Mouse (Mus musculus) midbrain, embryonic 14.5 days (tissue): ENCODE data around the gene Uqcrfs1. TPM values are rescaled to one million over a fixed set of nuclear protein-coding genes. Genes with fewer than 3 reads are reported as not detected.

ENCODE experiments used
- ATAC-seq: fragments of 200-750 bp; cut with Nextera tagmentation; 2 replicates; pipeline ENCODE4 v1.8.0; 2017; ENCODE audit warnings: moderate number of reproducible peaks, moderate library complexity; ENCODE audit not compliant: low FRiP score, low TSS enrichment
- DNase-seq: peaks from one replicate; pipeline ENCODE4 v3.0.0-alpha.2; 2015
- H3K27ac ChIP-seq: fragments of 300-500 bp; sonication (generic); replicated peaks from 2 replicates; pipeline ENCODE4 v1.5.1; 2014; ENCODE audit warnings: mild to moderate bottlenecking, low read depth, low read length, moderate library complexity
- H3K27me3 ChIP-seq: fragments of 300-500 bp; sonication (generic); 2 replicates; pipeline ENCODE4 v1.6.1; 2014; ENCODE audit warnings: low read length, control low read depth, mixed read lengths; ENCODE audit not compliant: control insufficient read depth, insufficient read depth
- H3K36me3 ChIP-seq: fragments of 300-500 bp; sonication (generic); 2 replicates; pipeline ENCODE4 v1.6.1; 2014; ENCODE audit warnings: low read length, control low read depth; ENCODE audit not compliant: control insufficient read depth, insufficient read depth
- H3K4me1 ChIP-seq: fragments of 300-500 bp; sonication (generic); 2 replicates; pipeline ENCODE4 v1.6.1; 2014; ENCODE audit warnings: mild to moderate bottlenecking, antibody characterized with exemption, low read length, control low read depth; ENCODE audit not compliant: control insufficient read depth, insufficient read depth
- H3K4me2 ChIP-seq: fragments of 300-500 bp; sonication (generic); 2 replicates; pipeline ENCODE4 v1.6.1; 2014; ENCODE audit warnings: mild to moderate bottlenecking, low read length, moderate library complexity
- H3K4me3 ChIP-seq: fragments of 300-500 bp; sonication (generic); replicated peaks from 2 replicates; pipeline ENCODE4 v1.5.1; 2014; ENCODE audit warnings: low read depth, low read length
- H3K9ac ChIP-seq: fragments of 300-500 bp; sonication (generic); replicated peaks from 2 replicates; pipeline ENCODE4 v1.6.1; 2014; ENCODE audit warnings: mild to moderate bottlenecking, low read length, moderate library complexity
- H3K9me3 ChIP-seq: fragments of 300-500 bp; sonication (generic); 2 replicates; pipeline ENCODE4 v1.6.1; 2016; ENCODE audit warnings: low read length, control low read depth, mixed read lengths; ENCODE audit not compliant: control insufficient read depth
- WGBS: fragments of 180-500 bp; shearing (Covaris S2); extraction: QIAGEN DNeasy Blood & Tissue Kit; methylation state at CpG from one replicate; pipeline ENCODE4 v1.1.7; 2014; 5-methylcytosine and 5-hydroxymethylcytosine counted together
- polyA plus RNA-seq: library from polyadenylated mRNA; unstranded; fragments of >200 nt; fragmentation: Nextera tagmentation; extraction: Ambion mirVana; gene quantifications from 2 replicates; pipeline ENCODE4 v1.2.1, GENCODE M21; 2014

Uqcrfs1 gene
- polyA plus RNA-seq, 1 experiment from 2014 or later, result 302 TPM

DNA sequence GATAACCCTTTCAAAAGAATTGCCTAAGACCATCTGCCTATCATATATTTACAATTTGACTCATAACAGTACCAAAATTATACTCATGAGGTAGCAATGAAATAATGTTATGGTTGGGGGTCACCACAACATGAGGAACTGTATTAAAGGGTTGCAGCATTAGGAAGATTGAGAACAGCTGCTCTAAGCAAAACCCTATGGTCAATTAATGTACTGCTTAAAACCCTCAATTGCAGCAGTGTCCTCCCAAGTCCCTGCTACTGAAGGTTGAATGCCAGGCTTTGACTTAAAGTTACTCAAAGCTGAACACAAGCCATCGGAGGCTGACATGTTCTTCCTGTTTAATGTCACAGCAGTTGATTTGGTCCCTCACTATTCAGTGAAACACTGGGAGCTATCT lies 15.4 kb upstream of the Uqcrfs1 start:
- Histone ChIP-seq H3K4me3 (no peak overlapping the region), H3K27ac (no peak overlapping the region), H3K9ac (no peak overlapping the region), H3K27me3 (no peaks in the 10 kb centered on the region), H3K36me3 (no peaks in the 10 kb centered on the region), H3K4me2 (no peak overlapping the region), H3K9me3 (no peaks in the 10 kb centered on the region), H3K4me1 (no peaks in the 10 kb centered on the region)
- WGBS, result 97% methylated on average over 1 of the region's 1 CpGs
- ATAC-seq, result no peak
- no peak for DNase-seq

DNA sequence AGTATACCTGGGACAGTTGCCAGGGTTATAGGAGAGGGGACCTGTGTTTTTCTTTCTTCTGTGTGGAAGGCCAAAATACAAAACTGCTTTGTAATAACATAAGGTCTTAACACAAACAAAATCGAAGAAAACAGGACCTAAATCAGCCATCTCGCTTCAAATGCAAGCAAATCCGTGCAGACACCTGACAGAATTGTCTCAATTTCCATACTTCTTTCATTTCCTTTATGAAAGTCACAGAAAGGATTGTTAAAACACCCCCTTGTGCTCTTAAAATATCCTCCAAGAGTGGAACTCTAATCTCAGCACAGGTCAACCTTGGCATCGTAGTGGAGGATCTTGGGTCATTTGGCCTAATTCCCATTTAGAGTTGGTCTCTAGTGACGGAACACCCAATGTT lies 14.9 kb upstream of the Uqcrfs1 start:
- H3K27ac ChIP-seq, result no peak overlapping the region
- no peak overlapping the region for H3K9ac ChIP-seq
- no peaks in the 10 kb centered on the region for H3K4me1 ChIP-seq
- no peak overlapping the region for H3K4me2 ChIP-seq
- no peak for ATAC-seq
- H3K4me3 ChIP-seq, result no peak overlapping the region
- DNase-seq, result no peak
- 86% methylated on average over 5 of the region's 5 CpGs for WGBS
- H3K36me3 ChIP-seq, result no peaks in the 10 kb centered on the region
- H3K27me3 ChIP-seq, result no peaks in the 10 kb centered on the region
- H3K9me3 ChIP-seq, result no peaks in the 10 kb centered on the region

DNA sequence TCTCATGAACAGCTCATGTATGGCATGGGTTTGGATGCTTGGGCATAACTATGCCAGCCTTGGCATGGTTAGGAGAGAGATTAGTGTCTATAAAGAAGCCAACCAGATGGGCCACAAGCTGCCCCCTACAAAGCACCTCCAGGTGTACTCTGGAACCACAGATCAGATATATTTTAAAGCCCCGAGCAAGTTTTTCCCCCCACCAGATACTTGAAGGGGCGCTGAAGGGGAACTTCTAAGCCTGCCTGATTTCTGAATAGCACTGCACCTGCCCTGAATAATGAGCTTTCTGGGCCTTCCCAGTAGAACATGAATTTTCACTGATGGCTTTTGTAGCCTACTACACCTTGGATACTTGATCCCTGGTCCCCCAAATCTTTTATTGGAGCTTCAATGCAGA lies 12.6 kb upstream of the Uqcrfs1 start:
- no peaks in the 10 kb centered on the region for H3K4me1 ChIP-seq

DNA sequence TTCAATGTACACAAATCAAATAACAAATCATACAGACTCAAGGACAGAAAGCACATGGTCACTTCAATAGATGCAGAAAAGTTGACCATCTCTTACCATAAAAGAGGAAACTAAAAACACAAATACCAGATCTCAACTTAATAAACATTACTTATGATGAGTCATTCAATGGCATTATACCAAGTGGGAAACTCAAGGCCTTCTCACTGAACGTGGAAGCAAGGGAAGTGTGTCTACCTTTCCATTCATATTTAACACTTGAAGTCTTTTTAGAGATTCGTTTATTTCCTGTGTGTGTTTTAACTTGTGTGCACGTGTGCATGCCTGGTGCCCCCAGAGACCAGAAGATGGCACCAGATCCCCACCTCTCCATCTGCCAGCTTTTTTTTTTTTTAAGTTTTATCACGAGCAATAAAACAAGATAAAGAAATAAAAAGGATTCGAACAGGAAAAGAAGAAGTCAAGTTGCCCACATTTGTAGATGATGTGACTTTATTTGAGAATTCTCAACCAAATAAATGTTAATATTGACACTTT lies 8.0 kb upstream of the Uqcrfs1 start:
- Histone ChIP-seq H3K9me3 (no peaks in the 10 kb centered on the region), H3K36me3 (no peaks in the 10 kb centered on the region), H3K27me3 (no peaks in the 10 kb centered on the region), H3K4me2 (no peak overlapping the region), H3K27ac (no peak overlapping the region), H3K4me3 (no peak overlapping the region), H3K4me1 (no peaks in the 10 kb centered on the region), H3K9ac (no peak overlapping the region)
- DNase-seq (no peak), ATAC-seq (no peak)
- 45% methylated on average over 5 of the region's 5 CpGs for WGBS

More for the DNA sequence above, 12.6 kb upstream of the Uqcrfs1 start:
- Histone ChIP-seq H3K9ac (no peak overlapping the region), H3K4me2 (no peak overlapping the region), H3K36me3 (no peaks in the 10 kb centered on the region), H3K27me3 (no peaks in the 10 kb centered on the region), H3K4me3 (no peak overlapping the region), H3K9me3 (no peaks in the 10 kb centered on the region), H3K27ac (no peak overlapping the region)
- DNase-seq, result no peak
- 80% methylated on average over 2 of the region's 2 CpGs for WGBS
- ATAC-seq, result no peak

DNA sequence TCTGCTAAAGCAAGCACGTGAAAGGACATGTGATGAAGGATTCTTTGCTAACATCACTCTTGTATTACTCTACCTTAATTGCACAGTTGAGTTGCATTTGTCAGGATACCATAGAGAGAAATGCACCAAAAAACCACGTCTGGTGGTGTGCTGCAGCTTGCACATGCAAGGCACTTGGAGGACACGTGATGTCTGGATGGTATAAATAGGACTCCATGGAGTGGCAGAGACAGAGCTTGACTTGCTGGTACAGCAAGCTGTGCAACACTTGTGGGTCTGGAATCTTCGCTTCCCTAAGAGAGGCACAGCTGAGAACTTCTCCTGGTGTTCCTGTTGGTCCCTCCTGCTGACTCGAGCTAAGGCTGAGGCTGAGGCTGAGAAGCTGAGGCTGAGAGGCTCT lies 4.2 kb upstream of the Uqcrfs1 start:
- Histone ChIP-seq H3K27ac (no peak overlapping the region), H3K4me3 (no peak overlapping the region), H3K36me3 (no peaks in the 10 kb centered on the region), H3K27me3 (no peaks in the 10 kb centered on the region), H3K4me1 (peaks cover 5% of the 10 kb centered on the region), H3K9me3 (no peaks in the 10 kb centered on the region), H3K4me2 (no peak overlapping the region), H3K9ac (no peak overlapping the region)
- no peak for ATAC-seq
- 84% methylated on average over 5 of the region's 5 CpGs for WGBS
- no peak for DNase-seq

DNA sequence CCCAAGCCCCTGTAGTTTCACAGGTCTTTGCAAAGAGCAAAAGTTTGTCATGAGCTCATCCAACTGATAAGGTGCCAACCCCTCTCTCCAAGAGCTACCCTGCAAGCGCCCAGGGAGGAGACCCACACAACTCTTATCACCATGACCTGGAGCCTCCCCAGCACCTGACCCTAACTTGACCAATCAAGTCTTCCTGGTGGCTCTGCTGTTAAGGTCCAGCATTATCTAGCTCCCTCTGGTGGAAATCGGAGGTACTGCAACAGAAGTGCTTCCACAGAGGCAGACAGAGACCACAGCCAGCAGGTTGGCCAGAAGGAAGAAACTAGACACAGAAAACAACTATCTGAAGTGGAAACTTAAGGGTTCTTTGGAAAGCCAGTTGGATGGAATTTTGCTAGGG lies 3.7 kb upstream of the Uqcrfs1 start:
- Histone ChIP-seq H3K36me3 (no peaks in the 10 kb centered on the region), H3K4me2 (no peak overlapping the region), H3K27ac (no peak overlapping the region), H3K9me3 (no peaks in the 10 kb centered on the region), H3K27me3 (no peaks in the 10 kb centered on the region), H3K9ac (no peak overlapping the region), H3K4me1 (peaks cover 10% of the 10 kb centered on the region), H3K4me3 (no peak overlapping the region)
- WGBS, result 14% methylated on average over 2 of the region's 2 CpGs
- ATAC-seq (no peak), DNase-seq (peak; percentile 83)

DNA sequence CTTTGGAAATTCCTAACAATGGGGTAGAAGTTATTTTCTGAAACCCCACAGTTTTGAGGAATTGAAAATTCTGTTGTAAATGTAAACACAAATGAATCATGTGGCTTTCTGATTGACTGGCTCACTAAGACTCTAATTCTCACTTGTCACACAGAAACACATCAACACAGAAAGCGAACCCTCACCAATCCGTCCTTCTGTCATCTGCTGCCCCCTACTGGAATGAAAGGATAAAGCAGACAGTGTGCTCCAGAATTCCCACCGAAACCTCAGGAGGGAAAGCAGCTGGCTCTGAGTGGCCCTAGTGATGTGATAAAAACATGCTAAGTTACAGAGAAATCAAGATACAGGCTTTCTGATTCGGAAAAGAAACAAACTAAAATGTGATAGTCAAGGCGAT lies 14.4 kb downstream of the Uqcrfs1 start:
- Histone ChIP-seq H3K27ac (no peak overlapping the region), H3K4me3 (no peak overlapping the region), H3K27me3 (no peaks in the 10 kb centered on the region), H3K9me3 (no peaks in the 10 kb centered on the region), H3K4me2 (no peak overlapping the region), H3K36me3 (no peaks in the 10 kb centered on the region), H3K4me1 (no peaks in the 10 kb centered on the region), H3K9ac (no peak overlapping the region)
- 6% methylated on average over 5 of the region's 5 CpGs for WGBS
- DNase-seq, result peak; percentile 88
- ATAC-seq, result peak; percentile 60; the same call in 1 of the 2 replicates

DNA sequence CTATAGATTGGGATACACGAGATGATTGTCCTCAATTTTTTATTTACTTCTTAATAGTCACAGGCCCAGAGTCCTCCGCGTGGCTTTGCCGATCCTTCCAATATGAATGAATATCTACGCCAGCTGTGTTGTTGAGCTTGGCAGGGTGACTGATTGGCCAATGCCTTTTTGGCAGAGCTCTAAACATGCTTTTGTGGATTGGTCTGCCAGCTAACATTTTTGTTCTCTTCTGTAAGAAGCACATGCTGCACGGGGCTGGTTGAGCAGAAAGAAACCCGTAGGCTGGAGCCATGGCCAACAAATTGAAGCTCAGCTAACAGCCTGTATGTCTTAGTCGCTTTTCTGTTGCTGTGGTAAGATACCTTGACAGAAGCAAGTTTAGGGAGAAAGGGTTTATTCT lies 20.2 kb downstream of the Uqcrfs1 start:
- no peak overlapping the region for H3K9ac ChIP-seq
- no peaks in the 10 kb centered on the region for H3K4me1 ChIP-seq
- no peak for DNase-seq
- H3K27ac ChIP-seq, result no peak overlapping the region
- H3K4me3 ChIP-seq, result no peak overlapping the region
- ATAC-seq, result no peak
- H3K9me3 ChIP-seq, result no peaks in the 10 kb centered on the region
- 90% methylated on average over 8 of the region's 8 CpGs for WGBS
- H3K4me2 ChIP-seq, result no peak overlapping the region
- H3K36me3 ChIP-seq, result no peaks in the 10 kb centered on the region
- no peaks in the 10 kb centered on the region for H3K27me3 ChIP-seq

DNA sequence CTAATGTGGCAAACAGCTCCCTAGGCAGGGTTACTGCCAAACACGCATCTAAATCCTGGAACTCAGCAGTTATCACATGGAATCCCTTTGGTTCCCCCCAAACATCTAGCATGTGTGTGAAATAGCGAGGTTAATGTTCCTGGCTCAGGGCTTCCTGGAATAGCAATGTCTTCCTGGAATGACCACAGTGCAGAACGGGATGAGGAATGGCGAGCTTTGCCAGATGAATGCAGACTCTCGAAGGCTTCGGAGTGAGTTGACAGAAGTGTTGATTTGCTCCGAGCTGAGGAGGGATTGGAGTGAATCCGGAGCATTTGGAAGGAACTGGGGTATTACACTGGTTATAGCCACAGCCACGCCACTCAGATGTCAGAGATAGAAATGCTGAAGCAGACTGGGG lies 21.2 kb downstream of the Uqcrfs1 start:
- no peak for ATAC-seq
- H3K9me3 ChIP-seq, result no peaks in the 10 kb centered on the region

More for the DNA sequence above, 21.2 kb downstream of the Uqcrfs1 start:
- no peaks in the 10 kb centered on the region for H3K27me3 ChIP-seq
- H3K4me3 ChIP-seq, result no peak overlapping the region
- H3K4me2 ChIP-seq, result no peak overlapping the region
- H3K9ac ChIP-seq, result no peak overlapping the region
- H3K27ac ChIP-seq, result no peak overlapping the region
- 89% methylated on average over 9 of the region's 9 CpGs for WGBS
- no peaks in the 10 kb centered on the region for H3K4me1 ChIP-seq
- no peak for DNase-seq
- no peaks in the 10 kb centered on the region for H3K36me3 ChIP-seq
